Mouse (Mus musculus) cerebellum, postnatal 36 days (tissue): ENCODE results near the gene Xrcc2.

ENCODE experiments used
- DNase-seq, 2 experiments: peaks; one replicate each; pipeline ENCODE4 v3.0.0; 2021 to 2022; ENCODE audit warnings: mixed read lengths in 2 of 2

The Xrcc2 gene

DNA sequence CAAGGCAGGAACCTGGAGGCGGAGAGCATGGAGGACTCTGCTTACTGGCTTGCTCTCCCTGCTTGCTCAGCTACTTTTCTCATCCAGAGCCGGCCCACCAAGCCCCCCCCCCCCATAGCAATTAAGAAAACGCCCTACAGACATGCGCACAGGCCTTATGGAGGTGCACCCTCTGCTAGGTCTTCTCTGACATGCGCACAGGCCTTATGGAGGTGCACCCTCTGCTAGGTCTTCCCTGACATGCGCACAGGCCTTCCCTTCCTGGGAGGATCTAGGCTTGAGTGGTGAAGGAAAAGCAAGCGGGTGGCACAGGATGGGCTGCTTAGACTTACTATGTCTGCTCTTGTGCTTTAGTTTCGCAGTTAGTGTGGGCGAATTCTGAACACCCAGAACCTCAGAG, 37.3 kb downstream of the Xrcc2 start:
- DNase-seq, result no peak

DNA sequence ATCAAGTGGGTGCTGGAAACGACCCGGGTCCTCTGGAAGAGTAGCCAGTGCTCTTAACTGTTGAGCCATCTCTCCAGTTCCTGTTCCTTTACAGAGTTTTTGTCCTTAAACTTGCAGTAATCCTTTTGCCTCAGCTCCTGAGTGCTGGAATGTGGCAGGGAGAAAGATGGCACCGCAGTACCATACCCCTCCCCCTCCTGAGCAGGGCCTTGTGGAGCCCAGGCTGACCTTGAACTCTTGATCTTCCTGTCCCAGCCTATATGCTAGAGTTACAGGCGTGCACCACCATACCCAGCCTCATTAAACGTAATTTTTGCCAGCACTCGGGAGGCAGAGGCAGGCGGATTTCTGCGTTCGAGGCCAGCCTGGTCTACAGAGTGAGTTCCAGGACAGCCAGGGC, 38.9 kb downstream of the Xrcc2 start:
- no peak for DNase-seq

DNA sequence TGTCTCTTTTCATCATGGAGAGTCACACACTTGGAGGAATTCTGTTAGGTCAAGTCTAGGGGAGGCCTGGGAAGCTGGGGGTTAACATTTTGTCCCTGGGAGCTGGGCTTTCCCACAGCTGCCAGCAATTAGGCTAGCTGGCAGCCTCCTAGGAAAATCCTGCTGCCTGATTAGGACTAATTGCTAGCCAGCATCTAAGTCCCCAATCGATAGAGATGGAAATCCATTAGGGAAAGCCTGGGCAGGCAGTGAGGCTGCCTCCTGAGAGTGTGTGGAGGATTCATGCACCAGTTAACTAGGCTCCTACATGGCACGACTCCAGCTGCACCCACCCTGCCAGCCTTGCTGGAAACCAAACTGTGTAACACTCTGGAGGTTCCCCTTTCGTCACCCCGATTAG, 39.5 kb downstream of the Xrcc2 start:
- no peak for DNase-seq

DNA sequence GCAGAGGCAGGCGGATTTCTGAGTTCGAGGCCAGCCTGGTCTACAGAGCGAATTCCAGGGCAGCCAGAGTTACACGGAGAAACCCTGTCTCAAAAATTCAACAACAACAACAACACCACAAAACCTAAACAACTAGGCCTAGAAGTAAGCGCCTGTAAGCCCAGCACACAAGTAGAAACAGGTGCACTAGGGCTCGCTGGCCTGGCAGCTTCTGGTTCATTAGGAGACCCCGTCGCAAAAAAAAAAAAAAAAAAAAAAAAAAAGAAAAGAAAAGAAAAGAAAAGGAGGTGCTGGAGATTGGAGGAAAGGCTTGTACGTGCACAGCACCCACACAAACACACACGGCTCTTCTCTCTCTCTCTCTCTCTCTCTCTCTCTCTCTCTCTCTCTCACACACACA, 40.1 kb downstream of the Xrcc2 start:
- DNase-seq, result no peak

DNA sequence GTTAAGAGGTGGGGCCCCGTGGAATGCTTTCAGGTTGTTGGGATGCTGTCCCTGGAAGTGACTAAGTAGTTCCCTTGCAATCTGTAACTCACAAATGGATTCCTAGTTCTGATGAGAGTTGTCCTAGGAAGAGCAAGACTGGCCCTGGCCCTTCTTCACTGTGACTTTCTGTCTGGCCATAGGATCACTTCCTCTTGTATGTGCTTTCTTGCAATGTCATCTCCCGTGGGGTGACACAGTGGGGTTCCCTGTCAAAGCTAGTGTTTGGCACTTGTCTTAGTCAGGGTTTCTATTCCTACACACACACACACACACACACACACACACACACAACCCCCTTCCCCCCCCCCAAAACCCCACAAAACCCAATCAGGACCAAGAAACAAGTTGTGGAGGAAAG, 42.5 kb downstream of the Xrcc2 start:
- DNase-seq, result no peak

DNA sequence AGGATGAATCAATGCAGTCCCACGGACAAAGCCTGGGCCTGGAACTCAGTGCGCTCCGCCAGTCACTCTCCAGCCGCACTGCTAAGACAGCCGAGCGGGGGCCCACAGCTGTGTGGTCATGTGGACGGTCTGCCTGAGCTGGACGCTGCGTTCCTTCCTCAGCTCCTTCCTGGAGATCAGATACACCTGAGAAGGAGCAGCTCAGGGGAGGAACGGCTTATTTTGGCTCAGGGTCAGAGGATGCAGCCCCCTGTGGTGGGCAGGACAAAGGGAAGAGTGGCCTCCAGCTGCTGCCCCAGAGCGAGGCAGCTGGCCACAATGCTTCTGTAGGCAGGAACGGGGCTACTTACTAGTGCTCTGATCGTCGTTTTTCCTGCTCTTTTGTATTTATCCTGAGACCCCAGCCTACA, 51.0 kb downstream of the Xrcc2 start:
- DNase-seq, result no peak

DNA sequence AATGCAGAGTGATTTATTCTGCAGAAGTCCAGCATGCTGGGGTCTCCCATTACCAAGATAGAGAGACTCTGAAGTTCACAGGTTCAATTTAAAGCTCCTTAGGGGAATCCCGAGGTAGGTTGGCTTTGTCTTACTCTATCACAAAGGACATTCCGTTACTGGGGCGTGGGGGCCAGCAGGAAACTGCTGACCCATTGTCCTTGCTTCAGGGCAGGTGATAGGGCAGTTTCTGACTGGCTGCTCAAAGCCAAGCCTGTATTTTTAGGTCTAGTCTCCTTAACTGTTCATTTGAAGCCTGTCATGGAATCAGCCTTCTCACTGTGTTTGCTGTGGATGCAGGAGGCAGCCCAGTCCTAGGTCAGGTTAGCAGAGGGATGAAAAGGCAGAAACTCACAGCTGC, 52.2 kb downstream of the Xrcc2 start:
- DNase-seq, result no peak

DNA sequence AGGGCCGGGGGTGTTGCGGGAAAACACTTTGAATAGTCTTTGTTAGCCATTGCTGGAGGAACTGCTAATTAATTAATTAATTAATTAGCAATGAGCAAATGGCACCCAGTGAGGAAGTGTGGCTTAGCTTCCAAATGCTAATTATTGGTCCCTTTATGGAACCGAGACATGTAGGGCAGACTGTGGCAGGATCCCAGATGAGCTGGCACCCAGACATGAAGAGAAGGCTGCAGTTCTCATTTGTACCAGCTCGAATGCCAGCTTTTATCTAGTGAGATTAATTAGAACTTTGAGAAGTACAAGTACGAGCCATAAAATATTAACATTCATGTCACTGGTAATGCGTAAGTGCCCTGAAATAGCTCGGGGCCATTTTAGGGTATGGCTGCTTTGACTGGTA, 53.2 kb downstream of the Xrcc2 start:
- no peak for DNase-seq

DNA sequence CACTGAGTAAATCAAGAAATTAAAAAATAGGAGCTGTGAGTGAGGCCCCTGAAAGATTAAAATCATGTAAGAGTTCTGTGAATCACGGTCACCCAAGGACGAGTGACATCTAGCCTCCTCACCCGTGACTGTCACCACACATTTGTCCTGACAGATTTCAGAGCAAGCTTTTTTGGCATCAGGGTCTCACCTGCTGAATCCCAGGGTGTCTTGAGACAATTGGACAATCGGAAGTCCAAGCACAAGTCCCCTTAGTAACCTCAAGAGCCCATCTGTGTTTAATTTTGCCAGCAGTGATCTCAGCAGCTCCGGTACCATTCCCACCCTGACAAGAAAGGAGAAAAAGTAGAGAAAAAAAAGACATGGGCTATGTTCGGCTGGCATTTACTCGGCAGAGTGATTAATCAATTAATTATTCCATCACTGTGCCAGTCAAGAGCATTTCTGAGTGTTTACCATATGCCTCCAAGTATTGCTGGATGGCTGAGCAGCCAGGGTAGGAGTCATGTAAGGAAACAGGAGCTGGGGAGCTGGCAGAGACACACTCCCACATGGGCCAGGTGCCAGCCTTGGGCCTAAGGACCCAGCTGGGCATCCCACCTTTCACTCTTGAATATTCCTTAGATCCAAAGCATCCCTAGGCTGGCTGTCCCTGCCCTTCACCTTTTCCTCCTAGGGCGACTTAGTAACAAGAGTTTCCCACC, 59.8 kb downstream of the Xrcc2 start:
- DNase-seq, result peak; percentile 23 to 34

DNA sequence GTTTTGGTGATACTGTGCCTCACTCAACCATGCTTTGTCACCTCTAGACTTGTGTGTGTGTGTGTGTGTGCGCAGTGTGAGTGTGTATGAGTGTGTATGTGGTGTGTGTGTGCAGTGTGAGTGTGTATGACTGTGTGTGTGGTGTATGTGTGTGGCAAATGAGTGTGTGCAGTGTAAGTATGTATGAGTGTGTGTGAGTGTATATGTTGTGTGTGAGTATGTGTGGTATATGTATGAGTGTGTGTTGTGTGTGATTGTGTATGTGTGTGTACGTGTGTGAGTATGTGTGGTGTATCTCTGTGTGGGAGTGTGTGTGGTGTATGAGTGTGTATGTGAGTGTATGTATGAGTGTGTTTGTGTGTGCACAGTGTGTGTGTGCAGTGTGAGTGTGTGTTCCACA, 61.1 kb downstream of the Xrcc2 start:
- DNase-seq, result no peak

DNA sequence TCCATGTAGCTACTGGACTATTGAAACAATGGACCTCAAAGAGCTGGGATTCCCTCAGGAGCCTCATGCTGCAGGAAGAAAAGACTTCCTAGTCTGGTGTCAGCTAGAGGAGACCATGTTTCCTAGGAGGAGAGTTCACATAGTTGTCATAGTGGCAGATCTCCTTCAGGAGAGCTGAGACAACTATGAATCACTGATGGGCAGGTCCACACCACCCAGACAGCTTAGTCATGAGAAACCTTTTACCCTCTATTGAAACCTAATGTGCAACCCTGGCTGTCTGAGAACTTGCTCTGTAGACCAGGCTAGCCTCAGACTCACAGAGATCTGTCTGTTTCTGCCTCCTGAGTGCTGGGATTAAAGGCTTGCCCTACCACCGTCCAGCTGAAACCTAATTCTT, 62.9 kb downstream of the Xrcc2 start:
- no peak for DNase-seq
